Mouse (Mus musculus) lung, postnatal 0 days (tissue): ENCODE results near the gene Rbm24.

Experiments
- CTCF ChIP-seq: IDR thresholded peaks from 2 replicates; pipeline ENCODE4 v1.5.1; 2016; ENCODE audit warnings: antibody characterized with exemption, mild to moderate bottlenecking
- EP300 ChIP-seq: IDR thresholded peaks from 2 replicates; pipeline ENCODE4 v1.6.1; 2016; ENCODE audit warnings: antibody characterized with exemption, mild to moderate bottlenecking, control low read depth

DNA sequence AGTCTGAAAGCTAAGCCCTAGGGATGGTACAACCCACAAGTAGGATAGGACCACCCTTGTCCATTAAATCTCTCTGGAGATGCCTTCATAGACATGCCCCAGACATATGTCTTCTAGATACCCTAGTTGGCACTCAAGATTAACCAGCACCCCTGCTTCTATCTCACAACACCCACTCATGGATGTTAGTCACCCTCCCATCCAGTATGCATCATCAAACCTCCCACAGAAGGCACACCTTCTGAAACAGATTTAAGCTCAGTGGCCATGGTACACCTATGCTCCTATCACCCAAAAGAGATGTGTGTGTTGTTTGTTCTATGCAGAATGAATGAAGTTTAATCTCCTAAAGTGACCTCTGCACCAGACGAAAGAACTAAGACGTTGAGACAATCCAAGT lies 51.3 kb downstream of the Rbm24 start:
- TF ChIP-seq CTCF: no peak
- TF ChIP-seq EP300: no peak
